Mouse (Mus musculus) 3T3-L1 (cell line): Measurements from ENCODE around the gene Cnot2.
A peak's percentile ranks its signal among the peaks of the same experiment; 100 is the strongest.
"Not testable (repeated sequence)": the region's sequence is repeated elsewhere in the genome, so short reads cannot be mapped to it uniquely, and the experiment has no call there.

Source experiments
- DNase-seq: peaks from one replicate; pipeline ENCODE4 v3.0.0-alpha.2; 2015; ENCODE audit warnings: low read depth, low spot score

Cnot2 gene

DNA sequence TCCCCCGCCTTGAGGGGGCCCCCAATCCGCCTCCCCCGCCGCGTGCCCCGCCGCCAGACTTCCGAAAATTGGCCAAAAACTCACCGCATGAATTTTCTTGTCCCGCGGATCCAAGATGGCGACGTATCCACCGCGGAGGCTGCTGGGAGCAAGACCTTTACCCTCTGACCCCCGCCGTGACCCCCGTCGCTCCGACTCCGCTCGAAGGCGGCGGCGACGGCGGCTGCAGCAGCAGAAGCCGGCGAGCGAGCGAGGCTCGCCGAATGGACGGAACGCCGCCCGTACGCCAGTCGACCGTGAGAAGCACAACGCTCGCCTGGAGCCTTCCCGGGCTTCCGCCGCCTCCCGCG lies at the start of gene Cnot2:
TSS of gene Cnot2 (minus strand) at position 143 of the 350 bp plus-strand sequence.
- peak; percentile 77 for DNase-seq

DNA sequence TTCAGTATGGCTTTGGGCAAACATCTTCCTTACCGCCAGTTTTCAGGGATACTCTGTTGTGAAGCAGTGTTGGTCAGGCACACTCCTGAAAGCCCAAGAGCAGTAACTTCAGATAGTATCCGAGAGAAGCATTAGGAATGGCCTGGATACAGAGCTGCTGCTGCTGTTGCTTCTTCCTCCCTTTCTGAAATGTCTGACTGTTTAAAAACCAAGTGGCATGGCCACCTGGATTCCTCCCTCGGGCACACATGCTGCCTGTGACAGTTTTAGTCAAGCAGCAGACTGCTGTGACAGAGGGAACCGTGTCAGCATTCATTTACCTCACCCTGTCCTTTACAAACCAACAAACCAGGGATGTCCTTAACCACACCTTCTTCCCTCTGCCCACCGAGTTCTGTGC lies 47.6 kb upstream of the Cnot2 start:
- DNase-seq = no peak

DNA sequence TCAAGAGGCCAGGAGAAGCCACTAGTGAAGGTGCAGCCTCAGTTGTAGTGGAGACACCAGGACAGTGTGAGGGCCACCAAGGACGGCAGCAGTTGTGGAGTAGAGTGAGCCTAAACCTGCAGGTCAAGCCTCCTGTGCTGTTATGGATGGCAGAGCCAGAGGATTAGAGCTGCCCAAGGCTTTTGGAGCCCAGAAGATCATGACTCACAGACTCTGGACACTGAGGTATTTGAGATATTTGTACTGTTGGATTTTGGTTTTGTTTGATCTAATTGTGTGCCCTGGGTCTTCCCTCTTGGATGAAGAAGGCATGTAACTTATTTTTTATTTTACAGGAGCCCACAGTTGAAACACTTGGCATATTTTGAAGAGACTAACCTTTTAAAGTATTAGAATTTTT lies 44.7 kb upstream of the Cnot2 start:
- DNase-seq = peak; percentile 5

DNA sequence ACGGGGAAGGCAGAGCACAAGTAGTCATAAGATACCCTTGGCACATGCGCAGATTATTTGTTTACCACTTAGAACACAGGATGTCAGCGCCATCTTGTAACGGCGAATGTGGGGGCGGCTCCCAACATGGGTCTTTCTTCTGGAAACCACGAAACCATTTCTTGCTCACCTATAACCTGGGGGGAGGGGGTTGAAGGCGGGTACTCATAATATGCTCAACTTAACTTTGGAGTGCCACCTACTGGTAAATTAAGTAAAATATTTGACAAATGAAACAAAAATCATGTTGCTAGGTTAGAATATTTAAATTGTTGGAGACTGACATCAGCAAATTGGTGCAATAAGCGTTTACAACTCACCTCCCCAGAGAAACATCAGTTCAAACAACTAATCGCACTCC lies 31.9 kb upstream of the Cnot2 start:
- DNase-seq = not testable (repeated sequence)

- no peak for DNase-seq
Measured at GRCm38 (mm10) chr10:116604905-116605162, 23.5 kb upstream of the Cnot2 start.

- DNase-seq = no peak
Measured at GRCm38 (mm10) chr10:116604081-116604904, 23.0 kb upstream of the Cnot2 start.

- no peak for DNase-seq
Measured at GRCm38 (mm10) chr10:116599056-116599850, 17.9 kb upstream of the Cnot2 start.

GRCm38 (mm10) chr10:116582738-116583137 lies 1.4 kb upstream of the Cnot2 start:
- DNase-seq = no peak

DNA sequence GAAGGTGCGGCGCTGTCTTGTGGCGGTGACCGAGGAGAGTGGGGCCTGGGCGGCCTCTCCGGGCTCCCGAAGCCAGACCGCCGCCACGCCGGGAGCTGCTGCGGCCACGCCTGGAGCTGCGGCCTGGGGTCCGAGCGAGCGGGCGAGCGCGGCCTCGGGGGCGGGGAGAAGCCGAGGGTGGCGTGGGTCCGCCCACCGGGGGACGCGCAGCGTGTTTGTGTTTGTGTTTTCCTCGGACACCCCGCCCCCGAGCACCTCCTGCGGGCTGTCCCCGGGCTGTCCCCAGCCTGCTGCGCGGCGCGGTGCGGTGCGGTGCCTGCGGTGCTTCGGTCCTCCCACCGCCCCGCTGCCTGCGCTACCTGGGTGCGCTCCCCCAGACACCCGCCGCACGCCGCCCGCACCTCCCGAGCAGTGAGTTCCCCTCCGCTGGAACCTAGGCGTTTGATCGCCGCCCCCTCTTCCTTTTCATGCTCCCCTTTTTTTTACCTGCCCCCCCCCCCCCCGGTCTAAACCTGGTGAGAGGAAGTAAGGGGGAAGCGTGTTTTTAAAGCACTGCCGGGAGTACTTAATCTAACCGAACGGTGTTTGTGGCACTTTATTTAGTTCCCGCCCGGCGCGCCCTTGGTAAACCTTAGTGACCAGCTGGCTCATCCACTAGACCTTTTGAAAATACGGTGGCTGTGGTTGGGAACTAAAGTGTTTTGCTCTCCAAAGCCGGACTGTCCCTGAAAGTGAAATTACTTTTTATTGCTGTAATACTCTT lies 589 bp upstream of the Cnot2 start:
- DNase-seq = peak; percentile 41

DNA sequence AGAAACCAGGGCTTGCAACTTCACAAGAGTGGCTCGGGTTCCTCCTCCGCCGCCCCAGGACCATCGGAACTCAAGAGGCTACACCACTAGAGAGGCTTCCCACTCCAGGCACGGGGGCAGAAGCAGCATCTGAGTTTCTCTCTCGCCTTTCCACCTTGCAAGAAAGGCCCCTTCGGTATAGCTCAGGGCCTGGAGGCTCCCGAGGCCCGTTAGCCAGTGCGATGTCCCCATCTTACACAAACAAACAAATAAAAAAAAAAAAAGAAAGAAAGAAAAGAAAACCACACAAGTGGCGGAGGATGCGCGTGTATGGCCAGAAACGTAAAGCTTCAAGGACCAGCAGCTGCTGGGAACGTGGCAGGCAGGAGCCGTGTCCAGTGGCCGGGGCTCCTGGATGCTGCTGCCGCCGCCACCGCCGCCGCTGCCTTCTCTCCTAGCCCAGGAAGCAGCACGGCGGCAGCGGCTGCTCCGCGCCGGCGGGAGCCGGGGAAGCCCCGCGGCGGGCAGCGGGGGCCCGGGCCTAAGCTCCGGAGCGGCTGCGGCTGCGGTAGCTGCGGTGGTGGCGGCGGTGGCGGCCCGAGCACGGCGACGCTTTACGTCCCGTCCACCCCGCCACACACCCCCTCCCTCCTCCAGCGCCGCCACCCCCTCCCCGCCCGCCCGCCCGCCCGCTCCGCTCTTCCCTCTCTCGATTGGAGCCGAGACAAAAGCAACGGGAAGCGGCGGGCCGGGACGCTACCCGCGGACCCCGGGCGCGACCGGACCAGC lies 536 bp downstream of the Cnot2 start:
- peak; percentile 61 for DNase-seq

DNA sequence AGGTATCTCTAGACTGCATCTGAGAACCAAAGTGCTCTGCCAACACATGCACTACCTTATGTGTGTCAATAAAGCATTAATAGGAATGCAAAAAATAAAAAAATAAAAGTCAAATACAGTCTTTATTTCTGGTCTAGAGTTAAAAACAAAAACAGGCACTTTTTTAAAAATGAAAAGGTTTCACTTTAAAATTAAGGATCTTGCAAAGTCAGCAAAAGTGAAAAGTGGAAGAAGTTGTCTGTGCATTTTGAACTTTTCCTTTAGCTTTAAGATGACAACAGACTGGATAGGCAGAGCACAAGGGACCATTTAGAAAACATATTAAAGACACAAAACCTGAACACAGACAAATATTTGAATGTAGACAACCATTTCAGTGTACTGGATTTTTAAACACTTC lies 1.8 kb downstream of the Cnot2 start:
- no peak for DNase-seq

GRCm38 (mm10) chr10:116578375-116578774 lies 2.9 kb downstream of the Cnot2 start:
- DNase-seq = no peak

DNA sequence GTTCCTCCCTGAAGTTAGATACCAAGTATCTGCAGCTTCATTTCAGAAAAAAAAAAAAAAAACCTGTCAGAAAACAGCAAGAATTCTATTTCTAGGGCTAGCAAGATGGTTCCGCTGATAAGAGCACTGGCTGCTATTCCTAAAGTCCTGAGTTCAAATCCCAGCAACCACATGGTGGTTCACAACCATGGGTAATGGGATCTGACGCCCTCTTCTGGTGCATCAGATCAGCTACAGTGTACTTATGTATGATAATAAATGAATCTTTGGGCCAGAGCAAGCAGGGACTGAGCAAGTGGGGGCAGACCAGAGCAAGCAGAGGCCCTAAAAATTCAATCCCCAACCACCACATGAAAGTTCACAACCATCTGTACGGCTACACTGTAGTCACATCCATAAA lies 4.1 kb downstream of the Cnot2 start:
- DNase-seq = no peak

DNA sequence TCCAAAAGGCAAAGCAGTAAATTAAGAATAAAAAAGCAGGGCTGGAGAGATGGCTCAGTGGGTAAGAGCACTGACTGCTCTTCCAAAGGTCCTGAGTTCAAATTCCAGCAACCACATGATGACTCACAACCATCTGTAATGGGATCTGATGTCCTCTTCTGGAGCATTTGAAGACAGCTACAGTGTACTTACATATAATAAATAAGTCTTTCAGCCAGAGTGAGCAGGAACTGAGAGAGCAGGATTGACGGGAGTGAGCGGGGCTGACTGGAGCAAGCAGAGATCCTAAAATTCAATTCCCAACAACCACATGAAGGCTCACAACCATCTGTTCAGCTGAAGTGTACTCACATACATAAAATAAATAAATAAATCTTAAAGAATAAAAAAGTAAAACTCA lies 5.2 kb downstream of the Cnot2 start:
- peak; percentile 54 for DNase-seq

GRCm38 (mm10) chr10:116570526-116570925 lies 10.8 kb downstream of the Cnot2 start:
- no peak for DNase-seq

- no peak for DNase-seq
Measured at GRCm38 (mm10) chr10:116568539-116568938, 12.8 kb downstream of the Cnot2 start.

DNA sequence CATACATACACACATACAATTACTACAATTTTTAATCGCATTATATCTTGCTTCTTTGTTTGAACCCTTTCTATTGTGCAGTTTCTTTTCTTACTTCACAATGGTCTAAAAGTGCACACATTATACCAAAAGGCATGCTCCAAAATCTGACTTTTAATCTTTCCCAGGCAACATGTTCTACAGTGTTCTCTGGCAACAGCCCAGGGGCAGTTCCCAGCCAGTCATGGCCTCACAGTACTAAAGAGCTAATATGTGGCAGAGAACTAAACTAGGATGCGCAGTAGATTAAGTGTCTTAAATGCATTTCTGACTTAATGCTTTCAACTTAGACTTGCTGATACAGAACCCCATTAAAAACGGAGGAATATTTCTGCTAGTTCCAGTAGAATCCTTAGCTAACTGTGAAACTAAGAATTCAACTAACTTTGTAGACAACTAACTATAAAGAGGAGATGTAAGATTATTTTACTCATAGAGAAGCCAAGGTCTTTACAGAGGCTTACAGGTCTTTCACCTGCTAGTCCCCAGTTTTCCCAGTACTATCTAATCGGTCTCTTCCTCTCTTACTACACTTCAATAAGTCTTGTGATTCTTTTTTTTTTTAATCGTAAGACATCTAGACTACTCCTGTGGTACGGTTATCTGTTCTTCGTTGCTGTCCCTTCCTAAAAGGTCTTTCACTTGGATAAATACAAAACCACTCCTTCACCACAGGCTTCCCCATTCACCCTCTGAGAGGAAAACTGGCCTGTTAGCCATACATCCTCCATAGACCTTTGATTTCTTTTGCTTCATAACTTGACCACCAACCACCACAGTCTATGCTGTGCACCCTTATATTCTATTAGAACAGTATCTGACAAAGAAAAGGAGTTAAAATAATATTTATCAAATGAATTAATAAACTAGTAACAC lies 13.6 kb downstream of the Cnot2 start:
- DNase-seq = no peak

GRCm38 (mm10) chr10:116566492-116566891 lies 14.8 kb downstream of the Cnot2 start:
- not testable (repeated sequence) for DNase-seq

DNA sequence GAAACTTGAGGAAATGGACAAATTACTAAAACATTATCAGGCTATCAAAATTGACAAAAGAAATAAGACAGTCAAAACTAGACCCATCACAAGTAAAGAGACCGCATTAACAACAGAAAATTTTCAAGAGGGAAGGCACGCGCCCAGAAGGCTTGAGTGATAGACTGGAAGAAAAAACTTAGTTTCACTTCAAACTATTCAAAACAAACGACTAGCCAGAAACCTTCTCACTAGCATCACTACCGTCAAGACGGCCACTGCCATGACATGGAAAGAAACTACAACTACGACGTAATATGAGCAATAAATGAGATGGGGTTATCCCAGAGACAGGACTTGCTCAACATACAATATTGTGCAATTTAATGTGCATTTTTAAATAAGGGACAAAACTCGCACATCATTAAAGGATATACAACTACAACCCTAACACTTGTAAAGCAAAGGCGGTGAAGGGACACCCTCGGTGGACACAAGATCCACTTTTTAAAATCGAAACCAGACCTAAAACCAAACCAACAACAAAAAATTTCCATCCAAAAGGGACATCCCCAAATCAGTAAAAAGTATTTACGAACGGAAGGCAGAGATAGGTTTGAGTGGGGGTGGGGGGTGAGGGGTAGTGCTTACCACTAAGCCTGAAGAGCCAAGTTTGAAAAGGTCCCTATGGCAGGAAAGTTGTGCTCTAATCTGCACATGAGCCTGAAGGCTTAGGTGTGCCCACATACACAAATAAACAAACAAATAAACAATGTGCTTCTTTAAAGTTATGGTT lies 16.3 kb downstream of the Cnot2 start:
- no peak for DNase-seq
